Mouse (Mus musculus) thymus, postnatal 0 days (tissue): ENCODE data around the gene Pdik1l. TPM values are rescaled to one million over a fixed set of nuclear protein-coding genes. Genes with fewer than 3 reads are reported as not detected.
A peak's percentile ranks its signal among the peaks of the same experiment; 100 is the strongest.
"Not testable (repeated sequence)": the region's sequence is repeated elsewhere in the genome, so short reads cannot be mapped to it uniquely, and the experiment has no call there.

Source experiments
- DNase-seq: peaks from one replicate; pipeline ENCODE4 v3.0.0-alpha.2; 2015; ENCODE audit warnings: low spot score
- polyA plus RNA-seq: library from polyadenylated mRNA; unstranded; fragments of >200 nt; fragmentation: Nextera tagmentation; extraction: Ambion mirVana; gene quantifications from 2 replicates; pipeline ENCODE4 v1.2.1, GENCODE M21; 2015

Pdik1l gene
- polyA plus RNA-seq, 1 experiment from 2014 or later, result 21.9 TPM

DNA sequence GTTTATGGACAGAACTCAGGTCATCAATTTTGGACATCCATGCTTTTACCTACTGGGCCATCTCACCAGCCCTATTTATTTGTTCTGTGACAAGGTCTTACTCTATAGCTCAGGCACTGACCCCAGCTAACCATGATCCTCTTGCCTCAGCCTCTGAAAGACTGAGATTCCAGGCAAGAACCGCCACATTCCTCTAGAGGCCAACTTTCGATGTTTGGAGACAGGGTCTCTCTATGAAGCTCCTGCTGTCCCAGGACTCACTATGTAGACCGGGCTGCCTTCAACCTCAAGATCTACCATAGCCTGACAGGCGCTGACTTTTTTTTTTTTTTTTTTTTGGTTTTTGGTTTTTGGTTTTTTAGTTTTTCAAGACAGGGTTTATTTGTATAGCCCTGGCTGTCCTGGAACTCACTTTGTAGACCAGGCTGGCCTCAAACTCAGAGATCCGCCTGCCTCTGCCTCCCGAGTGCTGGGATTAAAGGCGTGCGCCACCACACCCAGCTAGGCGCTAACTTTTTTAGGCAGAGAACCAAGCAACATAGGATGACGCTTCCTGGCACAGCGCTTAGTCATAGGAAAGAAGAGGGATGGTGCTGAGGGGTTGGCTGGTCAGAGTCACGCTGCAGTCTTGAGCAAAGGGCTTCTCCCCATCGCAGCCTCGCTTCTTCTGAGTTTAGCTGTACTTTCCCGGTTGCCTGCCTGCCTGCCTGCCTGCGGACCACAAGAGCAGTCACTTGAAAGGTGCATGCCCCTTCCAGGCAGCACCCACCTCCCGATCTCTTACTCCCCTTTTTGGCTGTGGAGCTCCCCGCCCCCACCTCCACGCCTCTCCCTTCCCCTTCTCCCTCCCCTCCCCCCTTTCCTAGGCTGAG is 11.2 kb upstream of the Pdik1l start:
- DNase-seq, result no peak

DNA sequence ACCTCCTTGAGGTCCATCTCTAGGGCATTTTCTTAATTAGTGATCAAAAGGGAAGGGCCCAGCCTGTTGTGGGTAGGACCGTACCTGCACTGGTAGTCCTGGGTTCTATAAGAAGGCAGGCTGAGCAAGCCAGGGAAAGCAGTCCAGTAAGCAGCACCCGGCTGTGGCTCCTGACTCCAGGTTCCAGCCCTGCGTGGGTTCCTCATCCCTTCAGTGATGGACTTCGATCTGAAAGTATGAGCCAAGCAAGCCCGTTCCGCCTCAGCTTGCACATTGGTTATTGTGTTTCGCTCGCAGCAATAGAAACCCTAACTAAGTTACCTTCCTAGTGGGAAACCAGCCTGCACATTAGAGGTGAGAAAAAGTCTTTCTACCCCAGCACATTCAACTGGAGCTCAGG is 9.7 kb upstream of the Pdik1l start:
- no peak for DNase-seq

DNA sequence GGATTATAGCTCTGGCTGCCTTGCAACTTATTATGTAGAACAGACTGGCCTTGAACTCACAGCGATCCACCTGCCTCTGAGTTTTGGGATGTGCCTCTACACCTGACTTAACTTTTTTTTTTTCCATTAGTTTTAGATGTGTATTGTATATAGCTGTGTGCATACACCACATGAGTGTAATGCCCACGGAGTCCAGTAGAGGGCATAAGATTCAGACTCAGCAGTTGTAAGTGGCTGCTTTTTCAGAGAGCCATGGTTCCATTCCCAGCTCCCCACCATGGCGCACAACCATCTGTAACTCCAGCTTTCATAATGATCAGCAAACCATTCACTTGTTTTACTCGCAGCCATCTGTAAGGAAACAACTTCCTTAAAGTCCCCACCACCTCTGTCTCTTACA is 8.8 kb upstream of the Pdik1l start:
- DNase-seq, result no peak

DNA sequence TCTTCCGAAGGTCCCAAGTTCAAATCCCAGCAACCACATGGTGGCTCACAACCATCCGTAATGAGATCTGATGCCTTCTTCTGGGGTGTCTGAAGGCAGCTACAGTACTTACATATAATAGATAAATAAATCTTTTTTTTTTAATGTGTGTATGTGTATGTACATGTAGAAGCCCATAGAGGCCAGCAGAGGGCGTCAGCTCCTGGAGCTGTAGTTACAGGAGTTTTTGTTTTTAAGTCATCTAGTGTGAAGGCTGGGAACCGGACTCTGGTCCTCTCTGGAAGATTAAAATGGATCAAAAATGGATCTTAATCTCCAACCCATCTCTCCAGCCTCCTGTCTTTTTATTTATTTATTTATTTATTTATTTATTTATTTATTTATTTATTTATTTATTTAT is 8.4 kb upstream of the Pdik1l start:
- not testable (repeated sequence) for DNase-seq

DNA sequence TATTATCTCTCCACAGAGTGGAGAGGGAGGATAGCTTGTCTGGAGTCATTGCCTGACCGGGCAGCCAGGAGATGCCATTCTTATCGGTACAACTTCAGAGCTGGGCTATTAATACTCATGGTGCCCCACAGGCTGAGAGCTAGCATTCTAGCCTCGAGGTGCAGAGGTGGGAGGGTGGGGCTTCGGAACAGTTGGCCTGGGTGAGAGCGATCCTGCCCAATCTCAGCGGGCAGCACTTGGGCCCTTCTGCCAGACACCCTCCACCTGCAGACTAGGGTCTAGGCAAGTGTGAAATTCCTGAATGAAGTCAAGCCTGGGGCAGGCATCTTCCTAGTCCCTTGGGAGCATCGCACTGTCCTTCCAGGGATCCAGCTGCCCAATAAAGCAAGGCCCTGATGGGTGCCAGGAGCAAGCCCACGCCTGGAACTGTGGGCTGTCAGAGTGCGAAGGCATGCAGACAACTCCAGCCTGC is 6.0 kb upstream of the Pdik1l start:
- DNase-seq, result no peak

DNA sequence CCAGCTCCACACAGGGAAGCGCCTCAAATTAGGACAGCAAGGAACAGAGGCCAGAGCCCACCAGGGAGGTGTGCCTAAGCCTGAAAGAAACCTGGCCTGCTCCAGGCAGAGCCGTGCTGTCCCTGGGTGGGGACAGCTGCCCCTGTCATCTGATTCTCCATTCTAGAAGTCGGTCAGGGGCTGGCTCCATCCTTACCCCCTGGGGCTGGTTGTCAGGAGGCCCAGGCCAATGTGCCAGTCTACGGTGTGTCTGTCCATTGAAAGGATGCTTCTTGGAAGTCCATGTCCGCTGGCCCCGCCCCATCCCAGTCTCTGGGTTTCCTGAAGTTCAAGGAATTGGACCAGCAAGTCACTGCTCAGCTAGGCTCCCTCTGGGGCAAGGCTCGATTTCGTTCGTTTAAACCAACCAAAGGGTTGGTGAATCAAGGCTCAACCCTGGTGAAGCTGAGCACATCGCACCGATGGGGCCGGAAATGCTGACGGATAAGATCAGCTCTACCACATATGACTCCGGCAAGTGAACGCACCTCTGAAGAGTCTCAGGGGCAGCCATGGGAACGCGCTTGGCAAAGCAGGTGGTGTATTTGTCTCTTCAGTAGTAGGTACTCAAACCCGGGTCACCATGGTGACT is 5.5 kb upstream of the Pdik1l start:
- DNase-seq, result peak; percentile 17

DNA sequence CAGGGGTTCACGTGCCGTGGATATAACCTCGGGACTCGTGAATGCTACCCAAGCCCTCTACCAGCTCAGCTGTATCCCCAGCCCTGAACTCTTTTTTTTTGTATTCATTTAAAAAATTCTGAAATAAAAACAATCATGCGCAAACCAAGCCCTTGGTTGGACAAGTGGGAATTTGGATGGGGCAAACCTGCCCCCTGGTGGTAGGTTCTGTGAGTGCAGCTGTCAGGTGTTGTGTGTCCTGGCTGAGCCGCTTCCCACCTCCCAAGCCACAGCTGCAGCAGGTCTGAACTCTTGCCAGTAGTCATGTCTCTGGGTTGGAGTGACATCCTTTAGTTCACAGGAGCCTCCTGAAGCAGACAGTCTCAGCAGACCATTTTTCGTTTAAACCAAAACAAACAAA is 4.4 kb upstream of the Pdik1l start:
- peak; percentile 86 for DNase-seq

DNA sequence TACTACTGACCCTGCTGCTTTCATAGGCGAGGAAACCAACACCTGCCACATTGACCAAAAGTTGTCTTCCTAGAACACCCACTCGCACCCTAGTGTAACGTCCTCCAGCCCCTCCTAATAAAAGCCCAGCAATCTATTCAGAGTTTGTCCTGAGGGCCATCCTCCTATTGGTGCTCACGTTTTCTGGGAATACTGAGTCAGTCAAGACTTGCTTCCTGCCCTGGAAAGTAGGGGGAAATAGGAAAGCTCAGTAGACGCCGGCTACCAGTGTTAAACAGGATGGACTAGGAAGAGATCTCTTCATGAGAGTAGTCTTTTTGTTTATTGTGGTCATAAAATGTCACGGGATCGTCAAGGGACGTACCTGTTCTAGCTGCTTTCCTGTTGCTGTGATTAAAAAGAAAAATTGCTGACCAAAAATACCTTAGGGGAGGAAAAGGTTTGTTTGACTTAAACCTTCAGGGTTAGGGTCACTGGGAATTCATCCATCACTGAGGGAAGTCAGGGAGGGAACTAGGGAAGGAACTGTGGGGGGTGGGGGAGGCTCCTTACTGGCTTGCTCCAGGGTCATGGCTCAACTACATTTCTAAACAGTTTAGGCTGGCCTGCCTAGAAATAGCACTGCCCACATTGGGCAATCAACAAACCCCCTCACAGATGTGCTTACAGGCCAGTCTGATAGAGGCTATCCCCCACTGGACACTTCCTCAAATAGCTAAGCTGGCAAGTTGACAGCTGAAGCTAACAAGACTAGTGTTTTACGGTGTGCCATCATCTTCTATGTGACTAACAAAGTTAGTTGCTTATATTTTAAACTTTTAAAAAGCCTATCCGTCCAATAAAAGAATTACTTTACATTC is 932 bp upstream of the Pdik1l start:
- no peak for DNase-seq

DNA sequence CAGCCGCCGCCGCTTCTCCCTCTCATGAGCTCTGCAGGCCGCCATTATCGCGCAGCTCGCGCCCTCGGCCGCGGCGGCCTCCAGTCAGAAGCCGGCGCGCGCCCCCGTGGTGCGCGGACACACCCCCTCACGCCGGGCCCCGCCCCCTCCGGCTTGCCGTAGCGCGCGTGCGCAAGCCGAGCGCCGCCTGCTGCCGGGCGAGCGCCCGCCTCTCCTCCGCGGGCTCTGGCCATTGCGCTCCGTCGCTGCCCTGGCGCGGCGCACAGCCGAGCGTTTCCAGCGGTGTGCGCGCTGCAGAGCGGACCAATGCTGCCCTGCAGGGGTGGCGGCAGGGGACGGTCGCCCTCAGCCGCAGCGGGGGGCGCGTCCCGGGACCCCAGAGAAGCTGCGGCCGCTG is 529 bp downstream of the Pdik1l start:
- DNase-seq, result peak; percentile 96

DNA sequence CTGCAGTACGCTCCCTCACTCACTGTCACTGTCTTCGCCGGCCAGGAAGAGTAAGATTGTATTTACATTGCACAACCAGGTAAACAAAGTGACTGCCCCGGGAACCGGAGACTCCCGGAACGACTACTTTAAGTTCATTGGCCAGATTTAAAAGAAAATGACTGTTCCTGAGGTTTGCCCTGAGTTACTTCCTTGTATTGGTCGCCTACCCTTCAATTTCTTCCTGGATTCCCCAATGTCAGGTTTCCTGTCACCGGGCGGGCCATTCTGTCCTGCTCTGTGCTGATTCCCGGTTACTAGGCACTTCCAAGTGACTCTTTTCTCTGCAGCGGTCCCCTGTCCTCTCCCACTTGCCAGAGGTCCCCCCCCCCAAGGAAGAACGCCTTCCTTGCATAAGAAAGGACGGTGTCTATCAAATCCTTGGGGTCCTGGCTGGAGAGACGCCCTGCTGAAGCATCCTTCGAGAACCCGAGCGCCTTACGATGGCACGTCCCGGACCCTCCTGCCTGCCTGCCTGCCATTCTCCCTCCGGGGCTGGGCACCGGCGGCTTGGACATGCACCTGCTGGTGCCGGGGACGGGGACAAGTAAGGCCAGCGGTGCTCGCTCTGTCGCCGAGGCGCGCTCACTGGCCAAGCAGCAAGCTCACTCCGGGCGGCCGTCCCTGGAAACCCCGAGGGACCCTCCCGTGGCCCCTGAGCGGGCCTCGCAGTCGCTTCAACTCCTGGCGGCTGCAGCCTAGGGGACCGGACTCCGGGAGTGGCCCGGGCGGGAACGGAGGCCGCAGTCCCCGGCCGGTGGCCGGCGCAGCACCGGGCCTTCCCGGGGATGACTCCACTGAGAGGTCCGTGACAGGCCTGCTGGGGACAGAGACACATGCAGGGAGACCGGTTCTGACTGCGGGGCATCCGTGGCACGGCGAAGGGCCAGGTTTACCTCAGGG is 1.2 kb downstream of the Pdik1l start:
- peak; percentile 21 for DNase-seq

DNA sequence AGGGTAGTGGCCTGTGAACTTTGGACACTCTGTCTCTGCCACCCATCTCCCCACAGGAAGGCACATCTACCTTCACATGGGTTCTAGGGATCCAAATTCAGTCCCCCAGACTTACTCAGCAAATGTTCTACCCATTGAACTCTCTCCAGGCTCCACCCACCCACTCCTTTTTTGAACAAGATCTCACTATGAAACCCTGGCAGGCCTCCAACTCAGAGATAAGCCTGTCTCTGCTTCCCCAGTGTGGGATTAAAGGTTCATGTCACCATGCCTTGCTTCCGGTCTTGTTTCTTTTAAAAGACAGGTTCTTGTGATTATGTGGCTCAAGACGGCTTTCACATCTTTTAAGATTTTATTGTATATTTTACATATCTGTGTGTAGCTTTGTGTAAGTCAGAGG is 2.8 kb downstream of the Pdik1l start:
- DNase-seq, result no peak

DNA sequence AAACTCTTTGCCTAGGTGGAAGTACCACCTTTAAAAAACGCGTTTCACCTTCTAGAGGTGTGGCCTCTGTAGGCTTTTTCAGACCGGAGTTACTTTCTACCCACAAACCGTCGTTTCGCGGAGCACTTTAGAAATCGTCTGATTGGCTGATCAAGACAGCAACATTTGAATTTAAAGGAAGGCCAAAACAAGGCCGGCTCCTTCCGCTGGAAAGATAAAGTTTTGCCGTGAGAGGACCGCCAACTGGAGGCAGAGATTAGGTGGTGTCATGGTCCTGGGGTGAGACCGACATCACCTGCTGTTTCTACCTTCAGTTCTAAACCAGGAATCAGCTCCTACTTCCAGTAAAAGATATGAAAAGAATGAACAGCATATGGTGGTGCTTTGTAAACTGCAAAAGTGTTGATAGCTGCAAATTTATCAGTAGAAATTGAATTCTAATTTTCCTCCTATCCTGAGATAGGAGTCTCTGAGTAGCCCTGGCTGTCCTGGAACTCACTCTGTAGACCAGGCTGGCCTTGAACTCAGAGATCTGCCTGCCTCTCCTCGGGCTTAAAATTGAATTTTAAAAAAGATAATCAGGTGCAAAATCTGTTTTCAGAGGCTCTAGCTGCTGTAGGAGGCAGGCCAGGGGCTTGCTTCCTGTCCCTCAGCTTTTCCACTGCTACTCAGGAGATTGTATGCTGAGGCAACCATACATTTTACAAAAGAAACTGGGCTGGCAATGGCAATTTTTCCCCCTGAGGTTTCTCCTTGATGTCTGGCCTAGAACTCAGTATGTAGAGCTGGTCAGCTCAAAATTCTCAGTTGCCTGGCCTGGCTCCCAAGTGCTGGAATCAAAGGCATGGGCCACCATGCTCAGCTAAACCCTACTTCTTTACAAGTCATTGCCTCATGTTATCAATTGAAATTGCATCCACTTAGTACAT is 14.0 kb downstream of the Pdik1l start:
- DNase-seq, result peak; percentile 95

DNA sequence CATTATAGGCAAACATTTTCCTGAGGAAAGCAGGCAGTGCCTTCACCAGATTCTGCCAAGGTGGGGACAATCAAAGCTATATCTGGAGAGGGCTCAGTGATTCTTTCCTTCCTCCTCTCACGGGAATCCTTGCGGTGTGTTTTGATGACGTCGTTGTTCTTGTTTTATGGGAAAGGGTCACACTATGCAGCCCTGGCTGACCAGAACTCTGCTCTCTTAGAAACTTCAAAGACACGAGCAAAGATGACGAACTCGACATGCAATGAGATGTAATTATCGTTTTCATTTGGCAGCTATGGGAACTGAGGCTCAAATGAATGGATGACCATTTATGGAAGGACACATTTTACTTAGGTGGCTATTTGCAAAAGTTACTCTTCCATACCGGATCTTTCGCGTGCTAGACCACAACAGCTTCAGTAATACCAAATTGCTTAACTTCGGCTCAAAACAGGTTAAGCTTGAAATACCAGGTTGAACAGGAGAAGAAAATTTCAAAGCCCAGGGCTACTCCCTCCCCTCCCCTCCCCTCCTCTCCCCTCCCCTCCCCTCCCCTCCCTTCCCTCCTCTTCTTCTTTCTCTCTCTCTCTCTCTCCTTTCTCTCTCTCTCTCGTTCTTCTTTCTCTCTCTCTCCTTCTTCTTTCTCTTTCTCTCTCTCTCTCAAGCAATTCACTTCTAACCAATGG is 14.8 kb downstream of the Pdik1l start:
- DNase-seq, result no peak

DNA sequence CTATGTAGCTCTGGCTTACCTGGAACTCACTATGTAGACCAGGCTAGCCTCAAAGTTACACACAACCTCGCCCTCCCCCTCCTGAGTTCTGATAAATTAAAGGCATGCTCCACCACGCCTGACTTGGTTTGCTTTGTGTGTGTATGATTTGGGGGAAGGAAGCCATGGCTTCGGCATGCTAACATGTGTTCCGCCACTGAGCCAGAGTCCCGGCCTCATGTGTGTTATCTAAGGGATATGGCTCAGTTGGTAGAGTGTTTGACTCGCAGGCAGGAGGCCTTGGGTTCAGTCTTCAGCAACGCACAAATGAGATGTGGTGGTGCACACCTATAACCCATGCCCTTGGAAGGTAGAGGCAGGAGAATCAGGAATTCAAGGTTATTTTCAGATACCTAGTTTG is 15.7 kb downstream of the Pdik1l start:
- no peak for DNase-seq

DNA sequence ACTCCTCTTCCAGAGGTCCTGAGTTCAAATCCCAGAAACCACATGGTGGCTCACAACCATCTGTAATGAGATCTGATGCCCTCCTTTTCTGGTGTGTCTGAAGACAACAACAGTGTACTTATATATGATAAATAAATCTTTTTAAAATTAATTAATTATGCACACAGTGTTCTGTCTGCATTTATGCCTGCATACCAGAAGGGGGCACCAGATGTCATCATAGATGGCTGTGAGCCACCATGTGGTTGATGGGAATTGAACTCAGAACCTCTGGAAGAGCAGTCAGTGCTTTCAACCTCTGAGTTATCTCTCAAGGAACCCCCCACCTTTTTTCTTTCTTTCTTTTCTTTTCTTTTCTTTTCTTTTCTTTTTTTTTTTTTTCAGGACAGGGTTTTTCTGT is 18.1 kb downstream of the Pdik1l start:
- DNase-seq, result not testable (repeated sequence)

DNA sequence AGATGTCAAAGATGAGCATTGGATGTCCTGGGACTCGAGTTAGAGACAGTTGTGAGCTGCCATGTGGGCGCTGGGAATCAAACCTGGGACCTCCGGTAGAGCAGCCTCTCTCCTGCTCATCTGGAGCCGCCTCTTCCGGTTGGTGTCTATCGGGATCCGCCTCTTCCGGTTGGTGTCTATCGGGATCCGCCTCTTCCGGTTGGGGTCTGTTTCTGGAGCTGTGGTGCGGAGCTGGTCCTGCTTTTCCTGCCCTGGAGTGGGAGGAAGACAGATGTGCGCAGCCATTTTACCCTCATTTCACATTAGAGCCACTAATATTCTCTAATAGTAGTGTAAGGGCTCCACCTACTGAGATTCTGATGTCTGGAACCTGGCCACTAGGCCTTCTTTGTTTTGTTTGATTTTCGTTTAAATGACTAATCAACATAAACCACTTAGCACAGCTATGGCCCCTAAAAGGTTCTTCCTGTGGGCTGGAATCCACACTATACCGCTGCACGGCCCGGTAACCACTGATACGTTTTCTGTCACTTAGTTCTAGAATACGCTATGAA is 19.5 kb downstream of the Pdik1l start:
- no peak for DNase-seq

DNA sequence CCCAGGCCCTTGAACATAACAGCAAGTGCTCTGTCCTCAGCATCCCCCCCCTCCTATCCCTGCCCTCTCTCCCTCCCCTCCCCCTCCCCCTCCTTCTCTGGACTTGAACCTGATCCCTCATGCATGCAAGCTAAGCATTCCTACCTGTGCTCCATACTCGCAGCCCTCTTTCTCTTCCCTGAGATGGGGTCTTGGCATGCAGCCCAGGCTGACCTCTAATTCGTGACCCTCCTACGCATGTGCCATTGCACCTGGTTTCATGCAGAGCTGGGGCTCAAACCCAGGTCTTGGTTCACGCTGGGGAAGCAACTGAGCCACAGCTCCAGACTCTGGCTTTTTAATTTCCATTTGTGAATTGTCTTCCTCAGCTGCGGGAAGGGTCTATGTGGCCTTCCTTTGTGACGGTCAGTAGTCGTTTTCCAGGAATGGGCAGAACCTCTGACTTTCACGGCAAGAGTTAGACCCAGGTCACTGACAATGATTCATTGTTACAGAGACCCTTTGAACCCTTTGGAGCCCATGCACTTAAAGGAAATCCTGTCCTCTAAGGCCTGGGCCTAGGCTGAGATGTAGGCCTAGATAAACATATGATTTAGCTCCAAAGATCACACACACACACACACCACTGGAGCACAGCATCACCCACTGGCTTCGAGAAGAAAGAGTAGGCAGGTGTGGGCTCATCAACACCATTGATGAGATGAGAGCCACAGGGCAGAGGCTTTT is 21.7 kb downstream of the Pdik1l start:
- DNase-seq, result no peak

DNA sequence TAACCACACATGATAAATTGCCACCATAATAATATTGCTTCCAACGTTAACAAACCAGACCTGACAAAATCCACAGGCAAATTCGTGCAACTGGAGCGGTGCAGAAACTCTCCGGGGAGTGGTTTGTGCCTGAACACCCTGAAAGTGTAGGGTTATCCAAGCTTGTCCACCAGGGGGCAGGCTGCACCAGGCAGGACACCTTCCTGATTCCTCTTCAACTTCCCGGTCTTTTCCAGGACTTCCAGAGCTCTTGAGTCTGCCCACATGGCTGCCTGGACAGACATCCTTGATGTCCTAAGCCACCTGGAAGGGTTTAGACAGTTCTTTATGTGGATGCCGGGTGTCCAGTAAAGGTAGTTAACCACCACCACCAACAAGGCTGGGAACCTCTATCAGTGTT is 24.5 kb downstream of the Pdik1l start:
- peak; percentile 30 for DNase-seq
